In the genomic region with DNA sequence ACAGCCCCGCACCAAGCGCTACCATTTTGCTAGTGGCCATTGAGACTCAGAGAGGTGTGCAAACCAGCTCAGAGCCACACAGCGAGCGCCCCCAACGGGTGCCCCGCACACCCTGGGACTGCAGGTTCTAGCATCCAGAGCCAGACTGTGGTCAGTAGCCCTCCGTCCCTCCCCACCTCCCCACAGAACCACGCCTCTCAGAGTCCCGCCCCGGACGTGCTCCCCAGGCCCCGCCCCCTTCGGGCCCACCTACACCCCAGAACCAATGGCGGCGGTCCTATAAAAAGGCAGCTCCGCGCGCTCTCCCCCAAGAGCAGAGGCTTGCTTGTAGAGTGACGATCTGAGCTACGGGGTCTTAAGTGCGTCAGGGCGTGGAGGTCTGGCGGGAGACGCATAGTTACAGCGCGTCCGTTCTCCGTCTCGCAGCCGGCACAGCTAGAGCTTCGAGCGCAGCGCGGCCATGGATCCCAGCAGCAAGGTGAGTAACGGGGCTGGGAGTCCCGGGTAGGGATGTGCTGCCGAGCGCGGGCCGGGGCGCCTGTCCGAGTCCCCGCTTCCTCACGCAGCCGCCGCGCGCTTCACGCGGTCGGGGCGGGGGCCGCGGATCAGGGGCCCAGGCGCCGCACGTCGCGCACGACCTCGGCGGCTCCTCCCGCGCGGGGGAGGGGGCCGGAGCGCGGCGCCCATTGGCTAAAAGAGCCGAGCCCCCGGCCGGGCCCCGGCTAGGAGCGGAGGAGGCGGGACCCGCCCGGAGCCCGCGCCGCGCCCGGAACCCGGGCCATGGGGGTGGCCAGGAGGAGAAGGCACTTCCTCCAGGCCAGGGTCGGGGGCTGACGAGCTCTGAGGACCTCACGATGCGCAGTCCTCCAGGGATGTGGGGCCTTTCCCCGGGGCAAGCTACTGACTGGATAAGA, we compare ENCODE assay signal across 1 mouse cellular context.
TF ChIP-seq lines count a peak whose summit lies in the region.

Slc2a1 (plus strand) TSS at position 217 of the 914 bp plus-strand sequence.

TF ChIP-seq in MEL, 35 proteins besides CTCF, POLR2A, EP300 and RAD21 (continued from another document):
- no peak for TF ChIP-seq GATA1 (IDR thresholded peaks at IDR 0.05; ENCODE audit: low read depth, low read length)
- TF ChIP-seq CHD2 (IDR thresholded peaks at IDR 0.05; ENCODE audit: low read length) = no peak
